Mouse (Mus musculus) T-helper 1 cell (primary cell): ENCODE data around the gene Oas1a.
"Not testable (repeated sequence)": the region's sequence is repeated elsewhere in the genome, so short reads cannot be mapped to it uniquely, and the experiment has no call there.

Source experiments
- in situ Hi-C: fragments of 300-600 bp; cut with MboI, MseI; formaldehyde crosslinking; loops from one replicate; pipeline ENCODE4 v1.15.1; 2025; ENCODE audit warnings: high pct_unique_total_duplicates

Oas1a gene

DNA sequence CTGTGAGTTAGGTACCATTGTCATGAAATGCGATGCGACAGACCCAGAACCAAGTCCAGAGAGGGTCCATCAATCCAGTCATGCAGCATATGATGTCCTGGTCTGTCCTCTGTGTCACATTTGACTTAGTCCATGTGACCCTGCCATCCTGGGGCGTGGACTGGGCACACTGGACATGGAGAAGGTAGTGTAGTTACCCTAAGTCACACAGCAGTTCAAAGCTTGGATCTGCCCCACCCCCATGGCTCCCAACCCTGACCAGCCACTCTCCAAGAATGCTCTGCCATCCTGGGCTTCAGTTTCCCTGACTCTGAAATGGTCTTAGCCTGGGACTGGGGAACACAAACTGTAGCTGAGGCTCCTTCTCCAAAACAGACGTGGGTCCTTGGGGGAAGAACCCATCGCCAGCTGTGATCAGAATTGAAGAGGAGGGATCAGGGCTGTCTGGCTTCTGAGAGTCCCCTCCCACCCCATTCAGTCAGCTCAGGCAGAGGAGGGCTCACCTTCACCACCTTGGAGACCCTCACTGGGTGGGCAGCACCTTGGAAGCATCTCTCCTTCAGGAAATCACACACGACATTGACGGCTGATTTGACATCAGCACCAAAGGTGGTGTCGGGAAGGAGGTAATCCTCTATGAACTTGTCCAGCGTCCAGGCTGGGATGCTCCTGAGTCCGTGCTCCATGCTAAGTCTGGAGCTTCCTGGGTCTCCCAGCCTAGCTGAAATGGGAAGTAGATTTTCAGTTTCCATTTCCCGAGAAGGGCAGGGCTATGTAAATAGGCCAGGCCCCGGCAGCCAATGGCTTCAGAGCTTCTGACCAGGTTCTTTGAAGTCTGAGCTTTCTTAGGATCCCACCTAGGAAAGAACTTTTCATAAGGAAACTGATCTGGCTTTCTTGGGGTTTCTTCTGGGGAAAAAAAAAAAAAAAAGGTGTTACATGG is at the start of gene Oas1a:
Gene Oas1a (minus strand): TSS at position 731 of the 943 bp plus-strand sequence.
- in situ Hi-C loops: not testable (repeated sequence)

DNA sequence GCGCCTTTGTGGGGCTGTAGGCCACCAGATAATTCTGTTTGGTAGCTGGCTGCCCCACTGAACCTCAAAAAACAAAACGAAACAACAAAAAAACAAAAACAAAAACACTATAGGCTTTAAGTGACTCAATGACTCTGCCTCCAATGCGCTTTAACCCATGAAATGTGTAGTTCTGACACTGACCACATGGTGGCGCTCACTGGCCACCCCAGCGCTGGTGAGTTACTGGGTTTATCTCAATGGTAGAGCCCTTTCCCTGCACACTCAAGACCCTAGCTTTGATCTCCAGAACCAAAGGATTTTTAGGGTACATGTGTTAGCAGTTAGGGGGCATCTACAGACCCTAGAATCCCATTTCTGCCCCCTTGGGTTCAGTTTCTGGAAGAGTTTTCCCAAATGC is 46.7 kb upstream of the Oas1a start:
- in situ Hi-C loops: loop anchor here (5.0 kb wide), 1 partner anchor 218 kb away; no protein-coding TSS in a partner anchor

DNA sequence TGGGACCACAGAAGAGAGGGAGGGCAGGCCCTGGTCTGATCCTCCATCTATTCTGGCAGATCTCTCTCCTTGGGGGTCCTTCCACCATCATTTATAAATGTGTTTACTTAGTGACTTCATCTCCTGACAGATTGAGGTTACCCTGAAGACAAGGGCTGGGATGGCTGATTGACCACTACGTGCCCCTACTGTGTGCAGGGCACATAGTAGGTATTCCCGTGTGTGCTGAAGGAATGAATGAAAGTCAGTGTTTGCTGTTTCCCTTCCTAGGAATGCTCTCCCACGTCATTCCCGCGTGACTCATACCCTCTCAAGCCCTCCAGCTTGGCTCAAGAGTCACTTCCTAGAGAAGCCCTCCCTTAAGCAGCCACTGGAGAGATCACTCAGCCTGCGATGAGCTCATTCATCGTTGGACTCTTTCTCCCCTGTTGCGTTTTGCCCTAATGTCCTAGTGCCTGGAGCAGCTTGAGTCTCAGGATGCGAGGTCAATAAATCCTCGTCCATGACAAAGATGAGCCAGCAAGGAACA is 45.0 kb upstream of the Oas1a start:
- in situ Hi-C loops: loop anchor here (5.0 kb wide), 1 partner anchor 220 kb away; no protein-coding TSS in a partner anchor

DNA sequence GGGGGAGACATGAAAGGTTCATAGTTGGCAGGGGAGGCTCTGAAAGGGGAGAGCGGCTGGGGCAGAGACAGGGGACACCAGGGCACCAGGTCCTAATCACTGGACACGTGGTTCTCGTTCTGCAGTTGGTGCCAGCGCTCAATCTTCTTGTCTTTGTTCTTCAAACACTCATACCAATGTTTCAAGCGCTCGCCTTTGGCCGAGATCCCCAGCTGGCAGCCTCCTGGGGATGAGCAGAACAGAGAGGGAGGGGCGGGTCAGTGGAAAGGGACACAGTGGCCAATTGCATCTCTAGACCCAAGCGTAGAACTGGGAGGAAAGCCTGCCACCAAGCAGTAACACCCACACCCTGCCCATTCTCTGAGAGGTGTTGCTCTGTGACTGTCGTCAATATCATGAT is 34.8 kb upstream of the Oas1a start:
- in situ Hi-C loops: no loop called here

DNA sequence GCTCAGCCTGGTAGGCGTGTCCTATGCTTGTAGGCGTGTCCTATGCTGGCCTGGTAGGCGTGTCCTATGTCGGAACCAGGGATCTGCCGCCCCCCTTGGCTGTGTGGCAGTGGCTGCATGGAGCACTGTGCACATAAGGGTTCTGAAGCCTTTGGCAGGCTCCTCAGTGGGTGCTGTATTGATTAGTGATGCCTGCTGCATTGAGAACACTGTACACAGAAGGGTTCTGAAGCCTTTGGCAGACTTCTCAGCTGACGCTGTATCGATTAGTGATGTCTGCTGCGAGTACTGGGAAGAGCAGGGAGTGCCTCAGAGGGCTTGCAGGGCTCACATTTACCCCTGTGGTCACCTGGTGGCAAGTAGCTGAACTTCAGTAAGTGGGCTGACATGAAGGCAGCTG is 31.3 kb upstream of the Oas1a start:
- in situ Hi-C loops: loop anchor here (10.0 kb wide), 1 partner anchor 874 kb away; no protein-coding TSS in a partner anchor

DNA sequence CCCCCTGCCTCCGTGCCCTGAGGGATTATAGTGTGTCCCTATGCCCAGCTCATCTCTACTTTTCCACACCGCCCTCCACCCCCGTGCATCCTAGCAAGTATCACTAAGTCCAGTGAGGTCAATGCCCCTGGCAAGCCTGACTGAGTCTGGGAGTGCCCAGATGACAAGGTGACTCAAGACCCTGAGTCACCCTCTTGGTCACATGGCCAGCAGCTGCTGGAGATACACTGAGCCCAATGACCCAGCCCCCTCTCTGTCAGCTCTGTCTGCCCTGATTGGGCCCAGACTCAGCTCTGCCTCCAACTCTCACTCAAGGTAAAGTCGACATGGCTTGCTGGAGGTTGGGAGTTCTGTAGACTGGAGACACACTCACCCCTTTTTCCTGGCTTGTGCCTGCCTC is 30.5 kb upstream of the Oas1a start:
- in situ Hi-C loops: loop anchor here (10.0 kb wide), 1 partner anchor 873 kb away; no protein-coding TSS in a partner anchor

- in situ Hi-C loops: loop anchor here (10.0 kb wide), 1 partner anchor 869 kb away; no protein-coding TSS in a partner anchor
Observed at GRCm38 (mm10) chr5:120933966-120934365, 26.6 kb upstream of the Oas1a start.

DNA sequence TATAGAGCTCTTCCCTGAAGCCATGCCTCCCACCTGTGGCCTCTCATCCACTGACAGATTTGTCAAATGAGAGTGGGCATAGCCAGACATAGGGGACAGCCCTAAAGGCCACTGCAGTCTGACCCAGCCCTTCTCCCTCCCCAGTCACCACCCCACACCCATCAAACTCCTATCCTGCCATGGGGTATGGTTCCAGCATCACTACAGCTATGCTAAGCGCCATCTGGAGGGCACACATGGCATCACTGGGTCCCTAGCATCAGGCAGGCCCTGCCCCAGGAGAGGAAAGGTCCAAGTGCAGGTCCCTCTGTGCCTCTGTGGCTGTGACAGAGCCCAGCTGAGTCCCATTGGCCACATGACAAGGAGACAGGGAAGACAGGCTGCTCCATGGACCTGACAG is 19.7 kb upstream of the Oas1a start:
- in situ Hi-C loops: no loop called here

DNA sequence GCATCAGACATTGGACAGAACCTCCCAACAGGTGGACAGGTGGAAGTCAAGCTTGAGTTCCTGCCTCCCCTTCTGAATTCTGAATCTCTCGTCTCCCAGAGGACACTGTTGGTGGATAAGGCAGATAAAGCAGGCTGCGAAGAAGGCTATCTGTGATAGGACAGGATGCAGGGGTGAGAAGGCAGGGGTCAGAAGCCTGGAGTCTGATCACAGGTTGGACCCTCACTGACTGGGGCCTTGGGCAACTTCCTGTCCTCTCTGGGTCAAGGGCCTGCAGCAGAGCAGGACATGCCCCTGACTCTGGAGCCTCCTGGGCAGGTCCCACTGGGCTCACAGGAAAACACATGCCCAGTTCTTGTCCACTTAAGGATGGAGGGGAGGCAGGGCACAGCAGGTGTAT is 19.0 kb upstream of the Oas1a start:
- in situ Hi-C loops: not testable (repeated sequence)

DNA sequence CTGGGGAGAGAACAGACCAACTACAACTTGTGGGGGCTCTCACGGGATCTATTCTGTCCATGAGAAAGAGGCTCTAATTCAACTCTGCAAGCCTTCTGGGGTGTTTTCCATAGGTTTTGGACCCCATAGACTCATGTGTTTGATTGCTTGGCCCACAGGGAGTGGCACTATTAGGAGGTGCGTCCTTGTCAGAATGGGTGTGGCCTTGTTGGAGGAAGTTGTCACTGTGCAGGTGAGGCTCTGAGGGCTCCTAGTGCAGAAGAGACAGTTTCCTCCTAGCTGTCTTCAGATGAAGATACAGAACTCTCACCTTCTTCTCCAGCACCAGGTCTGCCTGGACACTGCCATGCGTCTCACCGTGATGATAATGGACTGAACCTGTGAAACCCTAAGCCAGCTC is 17.2 kb upstream of the Oas1a start:
- in situ Hi-C loops: not testable (repeated sequence)

DNA sequence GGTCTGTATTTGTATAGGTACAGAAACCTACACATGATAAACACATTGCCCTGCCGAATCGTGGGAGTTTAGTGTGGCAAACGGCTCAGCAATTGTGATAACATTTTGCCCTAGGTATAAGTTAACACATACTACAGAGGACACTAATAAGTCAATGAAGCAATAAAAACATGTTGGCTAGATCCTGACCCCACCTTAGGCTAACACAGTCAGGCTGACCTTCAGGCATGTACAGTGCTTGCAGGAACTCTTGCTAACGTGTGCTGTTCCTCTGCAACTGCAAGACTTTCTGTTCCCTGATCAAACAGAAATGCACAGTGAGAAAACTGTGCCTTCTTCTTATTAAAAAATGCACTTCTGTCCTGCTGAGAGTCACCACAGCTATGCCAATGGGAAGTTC is 16.6 kb upstream of the Oas1a start:
- in situ Hi-C loops: no loop called here

DNA sequence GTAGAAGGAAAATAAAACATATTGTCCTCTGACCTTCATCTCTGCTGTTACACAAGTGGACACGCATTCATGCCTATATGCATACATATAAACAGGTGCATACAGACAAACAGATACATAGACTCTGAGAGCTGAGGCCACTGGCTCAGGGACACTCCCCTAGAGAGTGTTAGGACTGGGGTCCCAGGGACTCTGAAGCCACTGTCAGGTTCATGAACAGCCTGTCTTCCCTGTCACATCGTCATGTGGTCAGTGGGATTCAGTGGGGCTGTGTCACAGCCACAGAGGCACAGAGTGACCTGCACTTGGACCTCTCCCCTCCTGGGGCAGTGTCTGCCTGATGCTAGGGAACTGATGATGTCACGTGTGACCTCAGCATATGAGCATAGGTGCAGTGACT is 13.0 kb upstream of the Oas1a start:
- in situ Hi-C loops: no loop called here

- in situ Hi-C loops: not testable (repeated sequence)
Observed at GRCm38 (mm10) chr5:120919156-120919935, 12.0 kb upstream of the Oas1a start.

- in situ Hi-C loops: not testable (repeated sequence)
Observed at GRCm38 (mm10) chr5:120914204-120914603, 6.9 kb upstream of the Oas1a start, which contains the start of gene Oas1d. Gene Oas1d (plus strand): TSS chr5:120914536.

GRCm38 (mm10) chr5:120908196-120908920 is 1.0 kb upstream of the Oas1a start:
- in situ Hi-C loops: no loop called here

DNA sequence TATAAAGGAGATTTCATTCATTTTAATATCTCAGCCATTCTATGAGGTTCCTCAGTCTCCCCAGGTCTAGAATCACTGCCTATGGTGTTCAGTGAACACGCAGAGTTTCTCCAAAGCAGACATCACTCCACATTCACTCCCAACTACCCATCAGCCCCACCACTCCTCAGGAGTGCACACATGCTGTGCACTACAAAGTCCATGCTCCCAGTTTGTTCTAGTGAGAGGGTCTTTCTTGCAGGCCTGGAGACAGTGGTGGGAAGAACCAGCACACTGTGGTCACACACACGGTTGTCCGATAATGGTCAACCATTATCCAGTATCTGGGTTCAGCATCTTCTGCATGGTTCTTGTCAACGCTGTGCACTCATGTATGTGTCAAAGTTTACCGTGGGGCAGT is 5.3 kb downstream of the Oas1a start:
- in situ Hi-C loops: no loop called here

DNA sequence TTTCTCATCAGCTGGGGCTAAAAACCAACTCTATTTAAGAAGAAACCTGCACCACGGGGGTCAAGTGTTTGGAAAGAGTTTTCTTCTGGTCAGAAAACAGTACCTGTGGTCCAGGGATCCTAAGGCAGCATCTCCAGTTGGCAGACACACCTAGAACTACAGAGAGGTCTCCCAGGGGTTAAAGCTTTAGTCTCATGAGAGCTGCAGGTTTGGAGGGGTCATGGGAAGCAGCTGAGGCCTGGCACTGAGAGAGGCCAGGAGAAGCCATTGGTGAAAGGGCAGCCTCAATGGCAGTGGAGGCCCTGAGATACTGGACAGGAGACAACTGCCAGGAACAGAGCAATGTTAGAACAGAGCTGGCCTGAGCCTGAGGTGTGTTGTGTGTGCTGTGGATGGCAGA is 6.7 kb downstream of the Oas1a start:
- in situ Hi-C loops: no loop called here

DNA sequence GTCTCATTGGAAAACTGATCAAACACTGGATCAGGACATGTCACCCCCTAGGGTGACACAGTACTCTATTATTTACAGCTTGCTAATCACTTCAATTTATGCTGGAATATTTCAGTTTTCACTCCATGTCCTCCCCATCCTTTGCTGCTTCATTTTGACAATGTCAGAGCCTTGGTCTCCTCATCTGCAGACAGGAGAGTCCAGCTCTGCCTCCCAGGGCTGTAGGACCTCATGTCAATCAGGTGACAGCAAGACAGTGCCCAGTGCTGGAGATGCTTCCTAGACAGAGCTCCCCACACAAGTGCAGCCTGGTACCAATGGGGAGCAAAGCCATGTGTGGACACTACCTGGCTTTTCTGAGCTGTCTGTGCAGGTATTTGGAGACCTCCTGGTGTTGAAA is 8.6 kb downstream of the Oas1a start:
- in situ Hi-C loops: no loop called here

DNA sequence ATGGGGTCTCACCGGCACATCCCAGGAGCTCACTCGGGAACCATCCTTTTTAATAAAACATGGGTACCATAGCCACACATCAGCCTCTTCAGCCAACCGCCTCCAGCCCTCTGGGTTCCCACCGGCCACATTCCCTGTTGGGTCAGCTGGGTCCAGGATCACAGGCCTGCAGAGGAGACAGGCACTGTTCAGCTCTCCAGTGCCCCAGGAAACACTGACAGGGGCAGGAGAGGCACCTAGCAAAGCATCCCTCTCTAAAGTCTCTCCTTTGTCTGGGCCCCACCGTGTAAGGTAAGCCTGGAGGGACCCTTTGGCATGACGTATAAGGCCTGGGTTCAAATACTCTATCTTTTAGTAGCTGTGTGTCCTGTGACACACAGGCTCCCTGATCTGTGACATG is 9.0 kb downstream of the Oas1a start:
- in situ Hi-C loops: no loop called here

- in situ Hi-C loops: no loop called here
Observed at GRCm38 (mm10) chr5:120895231-120895900, 12.0 kb downstream of the Oas1a start.

DNA sequence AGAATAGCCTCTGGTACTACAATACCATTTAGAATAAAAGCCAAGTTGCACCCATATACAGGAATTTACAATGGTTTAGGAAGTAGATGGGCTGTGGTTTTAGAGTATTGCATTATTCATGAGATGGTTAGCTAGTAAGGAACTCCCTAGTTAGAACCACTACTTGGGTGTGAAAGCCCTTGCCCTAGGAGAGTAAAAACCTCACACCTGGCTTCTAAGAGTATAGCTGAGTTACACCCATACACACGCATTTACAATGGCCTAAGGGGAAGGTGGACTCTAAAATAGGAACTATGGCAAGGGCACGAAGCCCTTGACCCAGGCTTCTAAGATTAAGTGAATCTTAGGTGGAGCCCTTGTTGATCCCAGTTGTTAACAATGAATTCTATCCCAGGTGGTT is 12.6 kb downstream of the Oas1a start:
- in situ Hi-C loops: not testable (repeated sequence)
